Mouse (Mus musculus) myocyte (in vitro differentiated cells): Measurements from ENCODE around the gene Setd1b.

ENCODE experiments used
- CEBPB ChIP-seq: IDR thresholded peaks from 2 replicates; pipeline ENCODE4 v1.6.1; 2011; ENCODE audit warnings: mild to moderate bottlenecking, moderate library complexity; ENCODE audit not compliant: poor library complexity, insufficient read depth, severe bottlenecking
- E2F4 ChIP-seq: IDR thresholded peaks from one replicate; pipeline ENCODE4 v1.6.1; 2011; ENCODE audit warnings: mild to moderate bottlenecking, control low read depth, moderate library complexity; ENCODE audit not compliant: insufficient read depth
- MAX ChIP-seq: IDR thresholded peaks from one replicate; pipeline ENCODE4 v1.6.1; 2011; ENCODE audit warnings: low read depth, mild to moderate bottlenecking, control low read depth
- MYOD1 ChIP-seq, 3 experiments: IDR thresholded peaks; one replicate each; pipeline ENCODE4 v1.6.1; 2011; ENCODE audit warnings: control low read depth in 2 of 3, low read depth in 2 of 3, mild to moderate bottlenecking in 2 of 3, moderate library complexity in 1 of 3; ENCODE audit not compliant: insufficient read length in 2 of 3, control insufficient read depth in 1 of 3
- MYOG ChIP-seq, 3 experiments: IDR thresholded peaks; one replicate each; pipeline ENCODE4 v1.6.1; 2011; ENCODE audit warnings: control low read depth in 2 of 3, low read depth in 2 of 3, mild to moderate bottlenecking in 2 of 3; ENCODE audit not compliant: insufficient read length in 2 of 3, control insufficient read depth in 1 of 3, insufficient read depth in 1 of 3
- POLR2A ChIP-seq: IDR thresholded peaks from one replicate; pipeline ENCODE4 v1.6.1; 2011; ENCODE audit warnings: low read depth, mild to moderate bottlenecking, control low read depth, moderate library complexity; ENCODE audit not compliant: insufficient read length
- POLR2AphosphoS2 ChIP-seq: IDR thresholded peaks from one replicate; pipeline ENCODE4 v1.6.1; 2011; ENCODE audit warnings: low read depth, control low read depth; ENCODE audit not compliant: insufficient read length
- REST ChIP-seq: IDR thresholded peaks from one replicate; pipeline ENCODE4 v1.6.1; 2011; ENCODE audit warnings: mild to moderate bottlenecking, control low read depth, moderate library complexity; ENCODE audit not compliant: insufficient read depth, insufficient read length
- SRF ChIP-seq: IDR thresholded peaks from one replicate; pipeline ENCODE4 v1.6.1; 2011; ENCODE audit warnings: low read depth; ENCODE audit not compliant: control insufficient read depth, insufficient read length
- TCF12 ChIP-seq: IDR thresholded peaks from one replicate; pipeline ENCODE4 v1.6.1; 2011; ENCODE audit warnings: mild to moderate bottlenecking, control low read depth; ENCODE audit not compliant: poor library complexity, insufficient read depth, severe bottlenecking
- TCF3 ChIP-seq: IDR thresholded peaks from one replicate; pipeline ENCODE4 v1.6.1; 2011; ENCODE audit warnings: low read depth, control low read depth; ENCODE audit not compliant: insufficient read length
- USF1 ChIP-seq: IDR thresholded peaks from one replicate; pipeline ENCODE4 v1.6.1; 2011; ENCODE audit warnings: low read depth, mild to moderate bottlenecking, control low read depth, moderate library complexity

DNA sequence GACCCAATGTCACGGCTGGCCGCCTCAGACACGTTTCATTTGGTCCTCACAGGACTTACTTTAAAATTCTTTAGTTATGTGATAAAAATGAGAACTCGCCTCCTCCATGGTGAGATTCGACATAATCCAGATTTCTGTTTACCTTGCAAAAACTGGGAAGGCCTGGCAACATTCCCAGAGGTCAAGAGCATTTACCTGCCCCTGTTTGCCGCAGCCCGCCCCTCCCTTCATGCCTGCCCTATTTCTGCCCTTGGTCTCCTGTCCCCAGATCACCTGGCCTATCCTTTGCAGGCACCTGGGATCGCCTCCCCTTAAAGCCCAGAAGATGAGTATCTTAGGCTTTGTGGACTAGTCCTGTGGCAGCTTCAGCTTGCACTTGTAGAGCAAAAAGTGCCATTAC lies 24.2 kb upstream of the Setd1b start:
- TF ChIP-seq POLR2A (no peak), TCF12 (no peak), POLR2AphosphoS2 (no peak), USF1 (no peak), SRF (no peak), MYOD1 (IDR thresholded peaks at IDR 0.05; ENCODE audit: control insufficient read depth in 1 of 3, insufficient read length in 2 of 3, low read depth in 2 of 3) (no peak), MYOG (IDR thresholded peaks at IDR 0.05; ENCODE audit: control insufficient read depth in 1 of 3, insufficient read depth in 1 of 3, insufficient read length in 2 of 3, low read depth in 2 of 3) (no peak), TCF3 (no peak), CEBPB (no peak), MAX (no peak), E2F4 (no peak), REST (no peak)
